Mouse (Mus musculus) embryonic fibroblast, embryonic 13.5 days (primary cell): ENCODE data around the gene Bend7.

Source experiments
- CTCF ChIP-seq: IDR thresholded peaks from 2 replicates; pipeline ENCODE4 v1.5.1; 2011; ENCODE audit warnings: mild to moderate bottlenecking, control low read depth, low read length, moderate library complexity, borderline replicate concordance; ENCODE audit not compliant: insufficient read depth
- POLR2A ChIP-seq: IDR thresholded peaks from 2 replicates; pipeline ENCODE4 v1.6.1; 2011; ENCODE audit warnings: low read depth, mild to moderate bottlenecking, control low read depth, low read length, moderate library complexity

DNA sequence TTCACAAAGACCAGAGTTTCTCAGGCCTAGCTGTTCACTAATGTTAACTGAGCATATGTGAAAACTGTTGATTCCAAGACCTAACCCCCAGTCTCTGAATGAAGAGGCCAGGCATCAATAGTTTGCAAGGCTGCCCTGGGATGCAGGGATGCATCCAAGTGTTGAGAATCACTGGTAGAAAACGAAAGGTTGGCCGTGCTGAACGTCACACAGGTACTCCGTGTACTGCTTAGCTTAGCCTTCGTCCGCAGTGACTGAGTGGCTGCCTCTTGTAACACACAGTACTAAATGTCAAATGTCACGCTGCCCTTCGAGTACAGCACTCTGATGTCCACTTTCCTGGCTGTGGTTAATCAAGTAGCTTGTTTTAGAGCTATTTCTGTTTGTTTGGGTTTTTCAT, 46.0 kb upstream of the Bend7 start:
- TF ChIP-seq POLR2A (no peak), CTCF (no peak)
